Mouse (Mus musculus) MEL (cell line): ENCODE measurements at regions not wholly inside any gene's neighbourhood (a gene's known extent, or its start where the extent isn't known, plus 50 kb on each side); places are given as distances from the start of the nearest gene placed in this dataset.

Experiments used
- DNase-seq: peaks from one replicate; pipeline ENCODE4 v3.0.0; 2011; ENCODE audit warnings: low read depth, low spot score
- H3K27ac ChIP-seq: 2 replicates; pipeline ENCODE4 v1.5.1; 2012; ENCODE audit warnings: low read depth, mild to moderate bottlenecking, control low read depth, low read length, moderate library complexity; ENCODE audit not compliant: control insufficient read depth
- H3K27me3 ChIP-seq, 2 experiments: fragments of 150-350 bp in 1 of 2; sonication (generic) in 1 of 2; 2 replicates each; pipeline ENCODE4 v1.6.1; 2012; ENCODE audit warnings: low read length in 2 of 2, mild to moderate bottlenecking in 2 of 2, improper control_type of control experiment in 1 of 2, moderate library complexity in 1 of 2; ENCODE audit not compliant: insufficient read depth in 2 of 2, control insufficient read depth in 1 of 2
- H3K36me3 ChIP-seq, 2 experiments: 2 replicates each; pipeline ENCODE4 v1.6.1; 2012 to 2014; ENCODE audit warnings: low read length in 2 of 2, improper control_type of control experiment in 1 of 2, inconsistent platforms in 1 of 2, mild to moderate bottlenecking in 1 of 2; ENCODE audit not compliant: insufficient read depth in 2 of 2, control insufficient read depth in 1 of 2
- H3K4me1 ChIP-seq, 2 experiments: fragments of 150-350 bp in 1 of 2; sonication (generic) in 1 of 2; 2 replicates each; pipeline ENCODE4 v1.6.1; 2012; ENCODE audit warnings: low read length in 2 of 2, improper control_type of control experiment in 1 of 2, mild to moderate bottlenecking in 1 of 2; ENCODE audit not compliant: insufficient read depth in 2 of 2, control insufficient read depth in 1 of 2
- H3K4me3 ChIP-seq, 2 experiments: fragments of 150-350 bp in 1 of 2; sonication (generic) in 1 of 2; 2 replicates each; pipeline ENCODE4 v1.5.1; 2012; ENCODE audit warnings: low read depth in 2 of 2, low read length in 2 of 2, mild to moderate bottlenecking in 2 of 2, moderate library complexity in 2 of 2, control low read depth in 1 of 2, improper control_type of control experiment in 1 of 2; ENCODE audit not compliant: control insufficient read depth in 1 of 2, insufficient read depth in 1 of 2
- H3K79me2 ChIP-seq: 2 replicates; pipeline ENCODE4 v1.6.1; 2012; ENCODE audit warnings: mild to moderate bottlenecking, low read length, moderate library complexity; ENCODE audit not compliant: control insufficient read depth, poor library complexity, insufficient read depth
- H3K9ac ChIP-seq: 2 replicates; pipeline ENCODE4 v1.6.1; 2012; ENCODE audit warnings: low read depth, mild to moderate bottlenecking, control low read depth, low read length, moderate library complexity; ENCODE audit not compliant: control insufficient read depth, poor library complexity, severe bottlenecking
- H3K9me3 ChIP-seq: fragments of 150-350 bp; sonication (generic); replicated peaks from 2 replicates; pipeline ENCODE4 v1.6.1; 2012; ENCODE audit warnings: mild to moderate bottlenecking, low read length, improper control_type of control experiment, moderate library complexity; ENCODE audit not compliant: insufficient read depth
- BHLHE40 ChIP-seq: IDR thresholded peaks from 2 replicates; pipeline ENCODE4 v1.6.1; 2012; ENCODE audit warnings: low read depth, mild to moderate bottlenecking, inconsistent platforms, low read length, improper control_type of control experiment, borderline replicate concordance
- CHD2 ChIP-seq: IDR thresholded peaks from 2 replicates; pipeline ENCODE4 v1.6.1; 2011; ENCODE audit warnings: low read length, improper control_type of control experiment
- E2F4 ChIP-seq: IDR thresholded peaks from 2 replicates; pipeline ENCODE4 v1.6.1; 2011; ENCODE audit warnings: low read depth, low read length, improper control_type of control experiment, borderline replicate concordance
- EP300 ChIP-seq, 2 experiments: IDR thresholded peaks; 2 replicates each; pipeline ENCODE4 v1.6.1; 2011; ENCODE audit warnings: improper control_type of control experiment in 2 of 2, low read length in 2 of 2, low read depth in 1 of 2, mild to moderate bottlenecking in 1 of 2
- GABPA ChIP-seq: IDR thresholded peaks from 2 replicates; pipeline ENCODE4 v1.6.1; 2012; ENCODE audit warnings: low read depth, mild to moderate bottlenecking, inconsistent platforms, low read length, improper control_type of control experiment, moderate library complexity
- JUND ChIP-seq: IDR thresholded peaks from 2 replicates; pipeline ENCODE4 v1.6.1; 2011; ENCODE audit warnings: low read depth, mild to moderate bottlenecking, improper control_type of control experiment, low read length
- MAZ ChIP-seq: IDR thresholded peaks from 2 replicates; pipeline ENCODE4 v1.6.1; 2012; ENCODE audit warnings: low read depth, mild to moderate bottlenecking, inconsistent platforms, low read length, improper control_type of control experiment
- MEF2A ChIP-seq: IDR thresholded peaks from 2 replicates; pipeline ENCODE4 v1.6.1; 2014; ENCODE audit warnings: low read depth, mild to moderate bottlenecking, inconsistent platforms, low read length, improper control_type of control experiment; ENCODE audit not compliant: poor library complexity, insufficient replicate concordance, severe bottlenecking; ENCODE audit errors: extremely low read depth
- MXI1 ChIP-seq: IDR thresholded peaks from 2 replicates; pipeline ENCODE4 v1.6.1; 2011; ENCODE audit warnings: mild to moderate bottlenecking, low read depth, low read length, improper control_type of control experiment
- NELFE ChIP-seq: IDR thresholded peaks from 2 replicates; pipeline ENCODE4 v1.6.1; 2011; ENCODE audit warnings: low read depth, low read length, improper control_type of control experiment
- POLR2A ChIP-seq, 2 experiments: IDR thresholded peaks; 2 replicates each; pipeline ENCODE4 v1.6.1; 2011 to 2012; ENCODE audit warnings: low read length in 2 of 2, mild to moderate bottlenecking in 2 of 2, control low read depth in 1 of 2, improper control_type of control experiment in 1 of 2, low read depth in 1 of 2, moderate library complexity in 1 of 2; ENCODE audit not compliant: control insufficient read depth in 1 of 2, insufficient read depth in 1 of 2, poor library complexity in 1 of 2
- RAD21 ChIP-seq: IDR thresholded peaks from 2 replicates; pipeline ENCODE4 v1.6.1; 2011; ENCODE audit warnings: mild to moderate bottlenecking, low read depth, low read length, improper control_type of control experiment
- RCOR1 ChIP-seq: IDR thresholded peaks from 2 replicates; pipeline ENCODE4 v1.6.1; 2012; ENCODE audit warnings: low read depth, mild to moderate bottlenecking, inconsistent platforms, low read length, improper control_type of control experiment
- SIN3A ChIP-seq: IDR thresholded peaks from 2 replicates; pipeline ENCODE4 v1.6.1; 2012; ENCODE audit warnings: low read length, improper control_type of control experiment, inconsistent platforms
- SMC3 ChIP-seq: IDR thresholded peaks from 2 replicates; pipeline ENCODE4 v1.6.1; 2011; ENCODE audit warnings: low read depth, low read length, improper control_type of control experiment
- TBP ChIP-seq: IDR thresholded peaks from 2 replicates; pipeline ENCODE4 v1.8.0; 2011; ENCODE audit warnings: low read depth, low read length, improper control_type of control experiment
- UBTF ChIP-seq: IDR thresholded peaks from 2 replicates; pipeline ENCODE4 v1.6.1; 2012; ENCODE audit warnings: low read depth, mild to moderate bottlenecking, inconsistent platforms, low read length, improper control_type of control experiment, moderate library complexity, borderline replicate concordance; ENCODE audit not compliant: insufficient read depth
- USF1 ChIP-seq: IDR thresholded peaks from 2 replicates; pipeline ENCODE4 v1.6.1; 2014; ENCODE audit warnings: low read depth, mild to moderate bottlenecking, inconsistent platforms, low read length, improper control_type of control experiment, moderate library complexity

- no peak overlapping the region for H3K27ac ChIP-seq
- no peak for TF ChIP-seq CHD2
- no peak for TF ChIP-seq BHLHE40
- no peak for TF ChIP-seq SMC3
- no peak for TF ChIP-seq EP300 (IDR thresholded peaks at IDR 0.05; ENCODE audit: low read depth in 1 of 2, low read length in 2 of 2)
- no peak for TF ChIP-seq MEF2A
- no peak for DNase-seq
Measured at GRCm38 (mm10) chr12:77788273-77788672, 405.8 kb upstream of the Gm6657 start.

GRCm38 (mm10) chr12:77789427-77789826, 404.6 kb upstream of the Gm6657 start:
- no peak overlapping the region for H3K27ac ChIP-seq
- no peaks in the 10 kb centered on the region for H3K27me3 ChIP-seq
- no peaks in the 10 kb centered on the region for H3K36me3 ChIP-seq
- no peaks in the 10 kb centered on the region for H3K9me3 ChIP-seq
- no peak for DNase-seq
- no peaks in the 10 kb centered on the region for H3K4me1 ChIP-seq
- no peak for TF ChIP-seq TBP
- no peak for TF ChIP-seq USF1
- TF ChIP-seq CHD2: no peak
- TF ChIP-seq SMC3: no peak
- no peak for TF ChIP-seq MXI1
- no peak for TF ChIP-seq SIN3A
- no peak for TF ChIP-seq NELFE
- no peak for TF ChIP-seq MAZ
- TF ChIP-seq UBTF: no peak
- no peak for TF ChIP-seq RCOR1
- TF ChIP-seq E2F4: no peak
- TF ChIP-seq GABPA: no peak
- no peak for TF ChIP-seq POLR2A (IDR thresholded peaks at IDR 0.05; ENCODE audit: control insufficient read depth in 1 of 2, insufficient read depth in 1 of 2, low read depth in 1 of 2, low read length in 2 of 2, poor library complexity in 1 of 2)
- no peak for TF ChIP-seq RAD21
- no peak for TF ChIP-seq JUND
- H3K4me3 ChIP-seq: no peak overlapping the region
- no peak overlapping the region for H3K9ac ChIP-seq
- no peaks in the 10 kb centered on the region for H3K79me2 ChIP-seq

More at GRCm38 (mm10) chr12:77788273-77788672, 405.8 kb upstream of the Gm6657 start:
- Histone ChIP-seq H3K36me3 (no peaks in the 10 kb centered on the region), H3K9ac (no peak overlapping the region), H3K4me3 (no peak overlapping the region), H3K27me3 (no peaks in the 10 kb centered on the region), H3K4me1 (no peaks in the 10 kb centered on the region), H3K9me3 (no peaks in the 10 kb centered on the region), H3K79me2 (no peaks in the 10 kb centered on the region)
